Mouse (Mus musculus) limb, embryonic 14.5 days (tissue): ENCODE results near the gene Hectd4. TPM values are rescaled to one million over a fixed set of nuclear protein-coding genes. Genes with fewer than 3 reads are reported as not detected.

Experiments
- ATAC-seq: fragments of 200-750 bp; cut with Nextera tagmentation; 2 replicates; pipeline ENCODE4 v1.8.0; 2017; ENCODE audit warnings: low read depth, moderate number of reproducible peaks, moderate TSS enrichment; ENCODE audit not compliant: low FRiP score
- DNase-seq: peaks from one replicate; pipeline ENCODE4 v3.0.0-alpha.2; 2015; ENCODE audit warnings: low spot score
- H3K27ac ChIP-seq: fragments of 300-500 bp; sonication (generic); replicated peaks from 2 replicates; pipeline ENCODE4 v1.5.1; 2014; ENCODE audit warnings: low read depth, mild to moderate bottlenecking, low read length, moderate library complexity, mixed read lengths
- H3K27me3 ChIP-seq: fragments of 300-500 bp; sonication (generic); 2 replicates; pipeline ENCODE4 v1.6.1; 2014; ENCODE audit warnings: low read length, mixed read lengths; ENCODE audit not compliant: control insufficient read depth, insufficient read depth
- H3K36me3 ChIP-seq: fragments of 300-500 bp; sonication (generic); 2 replicates; pipeline ENCODE4 v1.6.1; 2014; ENCODE audit warnings: mild to moderate bottlenecking, low read length, moderate library complexity, mixed read lengths; ENCODE audit not compliant: control insufficient read depth, insufficient read depth
- H3K4me1 ChIP-seq: fragments of 300-500 bp; sonication (generic); 2 replicates; pipeline ENCODE4 v1.6.1; 2014; ENCODE audit warnings: antibody characterized with exemption, low read length, mixed read lengths; ENCODE audit not compliant: control insufficient read depth, insufficient read depth
- H3K4me2 ChIP-seq: fragments of 300-500 bp; sonication (generic); replicated peaks from 2 replicates; pipeline ENCODE4 v1.6.1; 2014; ENCODE audit warnings: low read depth, mild to moderate bottlenecking, low read length, moderate library complexity; ENCODE audit not compliant: severe bottlenecking
- H3K4me3 ChIP-seq: fragments of 300-500 bp; sonication (generic); replicated peaks from 2 replicates; pipeline ENCODE4 v1.5.1; 2014; ENCODE audit warnings: low read length
- H3K9ac ChIP-seq: fragments of 300-500 bp; sonication (generic); 2 replicates; pipeline ENCODE4 v1.6.1; 2014; ENCODE audit warnings: mild to moderate bottlenecking, low read depth, low read length, moderate library complexity; ENCODE audit not compliant: severe bottlenecking
- H3K9me3 ChIP-seq: fragments of 300-500 bp; sonication (generic); 2 replicates; pipeline ENCODE4 v1.6.1; 2016; ENCODE audit warnings: low read length; ENCODE audit not compliant: control insufficient read depth
- POLR2A ChIP-seq: fragments of 200-500 bp; IDR thresholded peaks from 2 replicates; pipeline ENCODE4 v1.8.0; 2012; ENCODE audit warnings: inconsistent platforms, mild to moderate bottlenecking, moderate library complexity, borderline replicate concordance; ENCODE audit not compliant: insufficient read depth, insufficient read length; ENCODE audit errors: extremely low read depth
- WGBS: fragments of 180-500 bp; shearing (Covaris S2); extraction: QIAGEN DNeasy Blood & Tissue Kit; methylation state at CpG from one replicate; pipeline ENCODE4 v1.1.7; 2014; 5-methylcytosine and 5-hydroxymethylcytosine counted together
- polyA plus RNA-seq, 2 experiments: library from polyadenylated mRNA; depleted of rRNA in 1 of 2; stranded (reverse) in 1 of 2; unstranded in 1 of 2; fragments of >200 nt; fragmentation: Nextera tagmentation in 1 of 2; extraction: Ambion mirVana in 1 of 2; gene quantifications; 2 replicates each; pipeline versions ENCODE4 v1.2.1 to v1.2.3; 2012 to 2014

The Hectd4 gene
- polyA plus RNA-seq, 2 experiments, result 7.0 to 15.2 TPM

GRCm38 (mm10) chr5:121398146-121398964 is 178.3 kb downstream of the Hectd4 start:
- Histone ChIP-seq H3K4me1 (peaks cover 13% of the 10 kb centered on the region), H3K9me3 (no peaks in the 10 kb centered on the region), H3K4me3 (peak overlapping the region; percentile 97), H3K9ac (peak overlapping the region; percentile 78), H3K4me2 (peak overlapping the region; percentile 90), H3K36me3 (peaks cover 7% of the 10 kb centered on the region; the same call in 1 of the 2 replicates), H3K27me3 (no peaks in the 10 kb centered on the region), H3K27ac (peak overlapping the region; percentile 55; the same call in 1 of the 2 replicates)
- TF ChIP-seq POLR2A, result no peak
- WGBS, result under 1% methylated on average over 66 of the region's 67 CpGs
- DNase-seq, result no peak
- peak; percentile 76 for ATAC-seq

GRCm38 (mm10) chr5:121398965-121399462 is 179.0 kb downstream of the Hectd4 start:
- H3K4me2 ChIP-seq, result peak overlapping the region; percentile 90
- peaks cover 13% of the 10 kb centered on the region for H3K4me1 ChIP-seq
- H3K9me3 ChIP-seq, result no peaks in the 10 kb centered on the region
- H3K27me3 ChIP-seq, result no peaks in the 10 kb centered on the region
- WGBS, result 55% methylated on average over 9 of the region's 9 CpGs
- H3K27ac ChIP-seq, result no peak overlapping the region
- ATAC-seq, result no peak
- H3K36me3 ChIP-seq, result peaks cover 7% of the 10 kb centered on the region; the same call in 1 of the 2 replicates
- H3K9ac ChIP-seq, result peak overlapping the region; percentile 78
- H3K4me3 ChIP-seq, result peak overlapping the region; percentile 97
- TF ChIP-seq POLR2A, result no peak
- DNase-seq, result no peak

GRCm38 (mm10) chr5:121399540-121399939 is 179.5 kb downstream of the Hectd4 start:
- H3K9me3 ChIP-seq, result no peaks in the 10 kb centered on the region
- no peaks in the 10 kb centered on the region for H3K27me3 ChIP-seq
- H3K9ac ChIP-seq, result no peak overlapping the region
- H3K36me3 ChIP-seq, result peaks cover 7% of the 10 kb centered on the region; the same call in 1 of the 2 replicates
- 81% methylated on average over 5 of the region's 5 CpGs for WGBS
- H3K4me3 ChIP-seq, result no peak overlapping the region; the same call in 1 of the 2 replicates
- no peak for ATAC-seq
- peak overlapping the region; percentile 90 for H3K4me2 ChIP-seq
- DNase-seq, result no peak
- no peak for TF ChIP-seq POLR2A
- peaks cover 13% of the 10 kb centered on the region for H3K4me1 ChIP-seq
- no peak overlapping the region for H3K27ac ChIP-seq

GRCm38 (mm10) chr5:121400064-121400463 is 180.0 kb downstream of the Hectd4 start:
- no peak for TF ChIP-seq POLR2A
- H3K4me1 ChIP-seq, result peaks cover 13% of the 10 kb centered on the region
- H3K9ac ChIP-seq, result no peak overlapping the region
- H3K4me2 ChIP-seq, result no peak overlapping the region
- no peaks in the 10 kb centered on the region for H3K27me3 ChIP-seq
- peaks cover 7% of the 10 kb centered on the region; the same call in 1 of the 2 replicates for H3K36me3 ChIP-seq
- no peak overlapping the region for H3K27ac ChIP-seq
- 71% methylated on average over 5 of the region's 5 CpGs for WGBS
- no peaks in the 10 kb centered on the region for H3K9me3 ChIP-seq
- ATAC-seq, result no peak
- DNase-seq, result no peak
- H3K4me3 ChIP-seq, result no peak overlapping the region

- Histone ChIP-seq H3K27ac (no peak overlapping the region), H3K4me1 (peaks cover 13% of the 10 kb centered on the region), H3K9ac (no peak overlapping the region), H3K27me3 (no peaks in the 10 kb centered on the region), H3K4me2 (no peak overlapping the region), H3K36me3 (peaks cover 7% of the 10 kb centered on the region; the same call in 1 of the 2 replicates), H3K9me3 (no peaks in the 10 kb centered on the region), H3K4me3 (no peak overlapping the region)
- 88% methylated on average over 5 of the region's 5 CpGs for WGBS
- no peak for DNase-seq
- no peak for TF ChIP-seq POLR2A
- no peak for ATAC-seq
Measured at GRCm38 (mm10) chr5:121400849-121401248, 180.8 kb downstream of the Hectd4 start.
